Mouse (Mus musculus) intestine, embryonic 15.5 days (tissue): Measurements from ENCODE around the gene Mup14. TPM values are rescaled to one million over a fixed set of nuclear protein-coding genes. Genes with fewer than 3 reads are reported as not detected.
"Not testable (repeated sequence)": the region's sequence is repeated elsewhere in the genome, so short reads cannot be mapped to it uniquely, and the experiment has no call there.

Experiments
- ATAC-seq: fragments of 200-750 bp; cut with Nextera tagmentation; 2 replicates; pipeline ENCODE4 v1.8.0; 2017; ENCODE audit warnings: moderate TSS enrichment, moderate library complexity
- H3K27ac ChIP-seq: fragments of 300-500 bp; sonication (generic); 2 replicates; pipeline ENCODE4 v1.5.1; 2015; ENCODE audit warnings: mild to moderate bottlenecking, inconsistent platforms
- H3K27me3 ChIP-seq: fragments of 300-500 bp; sonication (generic); replicated peaks from 2 replicates; pipeline ENCODE4 v1.6.1; 2015; ENCODE audit warnings: inconsistent platforms
- H3K36me3 ChIP-seq: fragments of 300-500 bp; sonication (generic); 2 replicates; pipeline ENCODE4 v1.6.1; 2015; ENCODE audit warnings: inconsistent platforms
- H3K4me1 ChIP-seq: fragments of 300-500 bp; sonication (generic); replicated peaks from 2 replicates; pipeline ENCODE4 v1.6.1; 2015; ENCODE audit warnings: inconsistent platforms
- H3K4me2 ChIP-seq: fragments of 300-500 bp; sonication (generic); replicated peaks from 2 replicates; pipeline ENCODE4 v1.6.1; 2015; ENCODE audit warnings: mild to moderate bottlenecking, inconsistent platforms
- H3K4me3 ChIP-seq: fragments of 300-500 bp; sonication (generic); replicated peaks from 2 replicates; pipeline ENCODE4 v1.5.1; 2015; ENCODE audit warnings: inconsistent platforms
- H3K9ac ChIP-seq: fragments of 300-500 bp; sonication (generic); 2 replicates; pipeline ENCODE4 v1.6.1; 2015; ENCODE audit warnings: inconsistent platforms
- H3K9me3 ChIP-seq: fragments of 300-500 bp; sonication (generic); 2 replicates; pipeline ENCODE4 v1.6.1; 2016; ENCODE audit warnings: inconsistent platforms
- WGBS: fragments of 180-500 bp; shearing (Covaris S2); methylation state at CpG from one replicate; pipeline ENCODE4 v1.1.7; 2015; 5-methylcytosine and 5-hydroxymethylcytosine counted together
- polyA plus RNA-seq: library from polyadenylated mRNA; unstranded; fragments of >200 nt; fragmentation: Nextera tagmentation; extraction: Ambion mirVana; gene quantifications from 2 replicates; pipeline ENCODE4 v1.2.1, GENCODE M21; 2015

Gene Mup14
- polyA plus RNA-seq, result not detected in 2 replicates

DNA sequence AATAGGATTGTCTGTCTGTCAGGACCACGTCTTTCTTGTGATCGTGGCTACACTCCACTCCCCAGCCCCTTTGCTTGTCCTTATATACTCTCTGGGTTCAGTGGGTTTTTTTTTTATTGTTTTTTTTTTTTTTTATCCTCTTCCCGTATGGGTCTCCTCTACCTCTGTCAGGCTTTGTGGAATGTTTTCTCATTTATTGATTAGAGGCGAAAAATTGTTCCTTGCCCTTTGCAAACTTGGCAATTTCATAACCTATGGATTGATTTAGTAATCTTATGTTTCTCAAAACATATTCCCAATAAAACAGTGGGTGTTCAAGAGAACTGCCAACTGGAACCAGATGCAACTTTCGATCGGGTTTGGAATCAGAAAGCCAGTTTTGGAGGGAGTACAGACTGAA, at the start of gene Mup14:
Gene Mup14 (minus strand): TSS at position 101 of the 400 bp plus-strand sequence.
- H3K36me3 ChIP-seq, H3K27ac ChIP-seq, ATAC-seq, H3K9ac ChIP-seq, H3K4me3 ChIP-seq, H3K4me2 ChIP-seq, H3K9me3 ChIP-seq, H3K4me1 ChIP-seq, H3K27me3 ChIP-seq: not testable (repeated sequence)
- 86% methylated on average over 5 of the region's 6 CpGs for WGBS

DNA sequence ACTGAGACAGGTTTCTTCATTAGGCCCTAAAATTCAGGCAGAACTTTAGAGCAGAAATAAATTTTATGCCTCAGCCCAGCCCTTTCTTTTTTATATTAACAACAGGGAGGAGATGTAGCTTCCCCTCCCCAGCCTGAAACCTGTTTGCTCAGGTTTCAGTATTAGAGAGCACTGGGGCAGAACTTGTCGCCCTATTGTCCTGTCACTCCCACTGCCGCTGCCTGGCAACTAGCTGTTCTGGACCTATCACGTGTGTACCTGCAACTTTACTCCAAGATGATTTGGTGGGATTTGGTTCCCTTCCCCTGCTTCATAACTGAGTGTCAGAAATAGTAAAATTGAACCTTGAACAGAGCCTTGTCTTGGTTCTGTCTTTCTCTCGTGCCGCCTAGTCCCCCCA, 34.3 kb upstream of the Mup14 start:
- not testable (repeated sequence) for H3K4me2 ChIP-seq, H3K4me1 ChIP-seq, H3K36me3 ChIP-seq, H3K4me3 ChIP-seq, H3K9ac ChIP-seq, H3K9me3 ChIP-seq, ATAC-seq, H3K27ac ChIP-seq, H3K27me3 ChIP-seq
- WGBS, result 78% methylated on average over 3 of the region's 5 CpGs

Other genes with a start within 250 kb of the Mup14 start
- not detected in 2 replicates for gene Mup13, start 75.7 kb downstream of the Mup14 start, polyA plus RNA-seq
- gene Mup15, start 135.7 kb upstream of the Mup14 start, polyA plus RNA-seq, result not detected in 2 replicates
- not detected in 2 replicates for gene Mup16, start 215.5 kb upstream of the Mup14 start, polyA plus RNA-seq